Mouse (Mus musculus): ENCODE results near the gene Dst.

Dst gene

GRCm38 (mm10) chr1:34139191-34139853, 231.3 kb downstream of the Dst start:
- DNase-seq: no peak

GRCm38 (mm10) chr1:34139871-34140471, 231.9 kb downstream of the Dst start:
- peak; percentile 54 to 69 for DNase-seq

GRCm38 (mm10) chr1:34140686-34141085, 232.7 kb downstream of the Dst start:
- DNase-seq: no peak

- no peak for DNase-seq
Measured at GRCm38 (mm10) chr1:34142951-34143580, 235.0 kb downstream of the Dst start.

GRCm38 (mm10) chr1:34144826-34145225, 236.8 kb downstream of the Dst start:
- DNase-seq: peak in 1 of 2 experiments; percentile 51

GRCm38 (mm10) chr1:34148039-34148438, 240.0 kb downstream of the Dst start:
- DNase-seq: no peak

- no peak for DNase-seq
Measured at GRCm38 (mm10) chr1:34150416-34151093, 242.5 kb downstream of the Dst start.

GRCm38 (mm10) chr1:34152683-34153082, 244.7 kb downstream of the Dst start:
- DNase-seq: no peak

- DNase-seq: no peak
Measured at GRCm38 (mm10) chr1:34156058-34156457, 248.0 kb downstream of the Dst start.

- no peak for DNase-seq
Measured at GRCm38 (mm10) chr1:34157702-34158101, 249.7 kb downstream of the Dst start.

GRCm38 (mm10) chr1:34158822-34159221, 250.8 kb downstream of the Dst start:
- DNase-seq: no peak

- DNase-seq: no peak
Measured at GRCm38 (mm10) chr1:34159898-34160297, 251.9 kb downstream of the Dst start.

- DNase-seq: peak; percentile 69 to 82
Measured at GRCm38 (mm10) chr1:34164616-34165295, 256.7 kb downstream of the Dst start.

- DNase-seq: no peak
Measured at GRCm38 (mm10) chr1:34165926-34166325, 257.9 kb downstream of the Dst start.

GRCm38 (mm10) chr1:34167151-34168057, 259.4 kb downstream of the Dst start:
- DNase-seq: peak in 1 of 2 experiments; percentile 33

- no peak for DNase-seq
Measured at GRCm38 (mm10) chr1:34169086-34169485, 261.1 kb downstream of the Dst start.

- no peak for DNase-seq
Measured at GRCm38 (mm10) chr1:34174517-34174916, 266.5 kb downstream of the Dst start.

GRCm38 (mm10) chr1:34174961-34175360, 266.9 kb downstream of the Dst start:
- DNase-seq: no peak

GRCm38 (mm10) chr1:34178022-34178727, 270.1 kb downstream of the Dst start:
- DNase-seq: no peak

- DNase-seq: no peak
Measured at GRCm38 (mm10) chr1:34179756-34180155, 271.7 kb downstream of the Dst start.

All from lung, postnatal 4 days (tissue).